Mouse (Mus musculus): ENCODE results near the gene Fbh1. TPM values are rescaled to one million over a fixed set of nuclear protein-coding genes. Genes with fewer than 3 reads are reported as not detected.
A peak's percentile ranks its signal among the peaks of the same experiment; 100 is the strongest.

Fbh1 gene
- polyA plus RNA-seq, 1 experiment from 2014 or later: 147 TPM

- ATAC-seq (ENCODE audit: low read depth) (no peak), DNase-seq (ENCODE audit: low spot score) (no peak)
- WGBS: 91% methylated on average over 6 of the region's 6 CpGs
- Histone ChIP-seq H3K4me3 (ENCODE audit: low read depth, low read length) (no peak overlapping the region), H3K4me2 (ENCODE audit: low read depth, low read length) (no peak overlapping the region), H3K9ac (ENCODE audit: low read depth, low read length) (no peak overlapping the region), H3K4me1 (ENCODE audit: control insufficient read depth, insufficient read depth, low read length) (no peaks in the 10 kb centered on the region), H3K27me3 (replicated peaks; ENCODE audit: control insufficient read depth, insufficient read depth, low read length) (no peaks in the 10 kb centered on the region), H3K9me3 (ENCODE audit: control insufficient read depth, low read length) (no peaks in the 10 kb centered on the region), H3K36me3 (ENCODE audit: control insufficient read depth, insufficient read depth, low read length) (peaks cover 12% of the 10 kb centered on the region), H3K27ac (replicated peaks; ENCODE audit: low read depth, low read length) (no peak overlapping the region)
These were observed 41.5 kb downstream of the Fbh1 start for GRCm38 (mm10) chr2:11735853-11736252.

- Histone ChIP-seq H3K4me2 (ENCODE audit: low read depth, low read length) (no peak overlapping the region), H3K4me3 (ENCODE audit: low read depth, low read length) (no peak overlapping the region), H3K9ac (ENCODE audit: low read depth, low read length) (no peak overlapping the region), H3K27ac (replicated peaks; ENCODE audit: low read depth, low read length) (no peak overlapping the region), H3K27me3 (replicated peaks; ENCODE audit: control insufficient read depth, insufficient read depth, low read length) (no peaks in the 10 kb centered on the region), H3K4me1 (ENCODE audit: control insufficient read depth, insufficient read depth, low read length) (no peaks in the 10 kb centered on the region), H3K36me3 (ENCODE audit: control insufficient read depth, insufficient read depth, low read length) (no peaks in the 10 kb centered on the region), H3K9me3 (ENCODE audit: control insufficient read depth, low read length) (no peaks in the 10 kb centered on the region)
- ATAC-seq (ENCODE audit: low read depth): no peak
- no peak for DNase-seq (ENCODE audit: low spot score)
- WGBS: 62% methylated on average over 5 of the region's 5 CpGs
These were observed 44.4 kb downstream of the Fbh1 start for GRCm38 (mm10) chr2:11732978-11733377.

- Histone ChIP-seq H3K27me3 (replicated peaks; ENCODE audit: control insufficient read depth, insufficient read depth, low read length) (no peaks in the 10 kb centered on the region), H3K9me3 (ENCODE audit: control insufficient read depth, low read length) (no peaks in the 10 kb centered on the region), H3K4me2 (ENCODE audit: low read depth, low read length) (no peak overlapping the region), H3K4me1 (ENCODE audit: control insufficient read depth, insufficient read depth, low read length) (no peaks in the 10 kb centered on the region), H3K9ac (ENCODE audit: low read depth, low read length) (no peak overlapping the region), H3K4me3 (ENCODE audit: low read depth, low read length) (no peak overlapping the region), H3K27ac (replicated peaks; ENCODE audit: low read depth, low read length) (no peak overlapping the region), H3K36me3 (ENCODE audit: control insufficient read depth, insufficient read depth, low read length) (no peaks in the 10 kb centered on the region)
- WGBS: 51% methylated on average over 3 of the region's 3 CpGs
- ATAC-seq (ENCODE audit: low read depth) (no peak), DNase-seq (ENCODE audit: low spot score) (peak; percentile 42)
These were observed 48.3 kb downstream of the Fbh1 start for GRCm38 (mm10) chr2:11729091-11729490.

GRCm38 (mm10) chr2:11727574-11727973 lies 49.8 kb downstream of the Fbh1 start:
- 90% methylated on average over 5 of the region's 5 CpGs for WGBS
- Histone ChIP-seq H3K36me3 (ENCODE audit: control insufficient read depth, insufficient read depth, low read length) (no peaks in the 10 kb centered on the region), H3K27ac (replicated peaks; ENCODE audit: low read depth, low read length) (no peak overlapping the region), H3K4me3 (ENCODE audit: low read depth, low read length) (no peak overlapping the region), H3K9ac (ENCODE audit: low read depth, low read length) (no peak overlapping the region), H3K9me3 (ENCODE audit: control insufficient read depth, low read length) (no peaks in the 10 kb centered on the region), H3K4me1 (ENCODE audit: control insufficient read depth, insufficient read depth, low read length) (no peaks in the 10 kb centered on the region), H3K4me2 (ENCODE audit: low read depth, low read length) (no peak overlapping the region), H3K27me3 (replicated peaks; ENCODE audit: control insufficient read depth, insufficient read depth, low read length) (no peaks in the 10 kb centered on the region)
- DNase-seq (ENCODE audit: low spot score): no peak
- no peak for ATAC-seq (ENCODE audit: low read depth)

- Histone ChIP-seq H3K27ac (replicated peaks; ENCODE audit: low read depth, low read length) (no peak overlapping the region), H3K4me2 (ENCODE audit: low read depth, low read length) (no peak overlapping the region), H3K9ac (ENCODE audit: low read depth, low read length) (no peak overlapping the region), H3K4me3 (ENCODE audit: low read depth, low read length) (no peak overlapping the region), H3K36me3 (ENCODE audit: control insufficient read depth, insufficient read depth, low read length) (no peaks in the 10 kb centered on the region), H3K4me1 (ENCODE audit: control insufficient read depth, insufficient read depth, low read length) (no peaks in the 10 kb centered on the region), H3K27me3 (replicated peaks; ENCODE audit: control insufficient read depth, insufficient read depth, low read length) (no peaks in the 10 kb centered on the region), H3K9me3 (ENCODE audit: control insufficient read depth, low read length) (no peaks in the 10 kb centered on the region)
- ATAC-seq (ENCODE audit: low read depth) (no peak), DNase-seq (ENCODE audit: low spot score) (no peak)
- 81% methylated on average over 9 of the region's 9 CpGs for WGBS
These were observed 54.8 kb downstream of the Fbh1 start for GRCm38 (mm10) chr2:11722564-11722963.

- no peak for ATAC-seq (ENCODE audit: low read depth)
- H3K4me2 ChIP-seq (ENCODE audit: low read depth, low read length): no peak overlapping the region
- H3K4me1 ChIP-seq (ENCODE audit: control insufficient read depth, insufficient read depth, low read length): no peaks in the 10 kb centered on the region
- H3K9ac ChIP-seq (ENCODE audit: low read depth, low read length): no peak overlapping the region
- H3K27ac ChIP-seq (replicated peaks; ENCODE audit: low read depth, low read length): no peak overlapping the region
- no peak overlapping the region for H3K4me3 ChIP-seq (ENCODE audit: low read depth, low read length)
- WGBS: 90% methylated on average over 2 of the region's 2 CpGs
- H3K9me3 ChIP-seq (ENCODE audit: control insufficient read depth, low read length): no peaks in the 10 kb centered on the region
- DNase-seq (ENCODE audit: low spot score): no peak
- no peaks in the 10 kb centered on the region for H3K27me3 ChIP-seq (replicated peaks; ENCODE audit: control insufficient read depth, insufficient read depth, low read length)
- no peaks in the 10 kb centered on the region for H3K36me3 ChIP-seq (ENCODE audit: control insufficient read depth, insufficient read depth, low read length)
These were observed 58.8 kb downstream of the Fbh1 start for GRCm38 (mm10) chr2:11718573-11718972.

GRCm38 (mm10) chr2:11714535-11714934 lies 62.8 kb downstream of the Fbh1 start:
- H3K4me1 ChIP-seq (ENCODE audit: control insufficient read depth, insufficient read depth, low read length): no peaks in the 10 kb centered on the region
- no peaks in the 10 kb centered on the region for H3K36me3 ChIP-seq (ENCODE audit: control insufficient read depth, insufficient read depth, low read length)
- H3K9me3 ChIP-seq (ENCODE audit: control insufficient read depth, low read length): no peaks in the 10 kb centered on the region
- no peak for ATAC-seq (ENCODE audit: low read depth)
- H3K4me3 ChIP-seq (ENCODE audit: low read depth, low read length): no peak overlapping the region
- 72% methylated on average over 4 of the region's 4 CpGs for WGBS
- no peak overlapping the region for H3K27ac ChIP-seq (replicated peaks; ENCODE audit: low read depth, low read length)
- H3K9ac ChIP-seq (ENCODE audit: low read depth, low read length): no peak overlapping the region
- no peak for DNase-seq (ENCODE audit: low spot score)
- no peaks in the 10 kb centered on the region for H3K27me3 ChIP-seq (replicated peaks; ENCODE audit: control insufficient read depth, insufficient read depth, low read length)
- H3K4me2 ChIP-seq (ENCODE audit: low read depth, low read length): no peak overlapping the region

GRCm38 (mm10) chr2:11713021-11713420 lies 64.4 kb downstream of the Fbh1 start:
- Histone ChIP-seq H3K4me3 (ENCODE audit: low read depth, low read length) (no peak overlapping the region), H3K27me3 (replicated peaks; ENCODE audit: control insufficient read depth, insufficient read depth, low read length) (peaks cover 4% of the 10 kb centered on the region), H3K9ac (ENCODE audit: low read depth, low read length) (no peak overlapping the region), H3K4me1 (ENCODE audit: control insufficient read depth, insufficient read depth, low read length) (no peaks in the 10 kb centered on the region), H3K9me3 (ENCODE audit: control insufficient read depth, low read length) (no peaks in the 10 kb centered on the region), H3K36me3 (ENCODE audit: control insufficient read depth, insufficient read depth, low read length) (no peaks in the 10 kb centered on the region), H3K4me2 (ENCODE audit: low read depth, low read length) (no peak overlapping the region), H3K27ac (replicated peaks; ENCODE audit: low read depth, low read length) (no peak overlapping the region)
- DNase-seq (ENCODE audit: low spot score): no peak
- 64% methylated on average over 3 of the region's 3 CpGs for WGBS
- no peak for ATAC-seq (ENCODE audit: low read depth)

GRCm38 (mm10) chr2:11712483-11712990 lies 64.8 kb downstream of the Fbh1 start:
- Histone ChIP-seq H3K9ac (ENCODE audit: low read depth, low read length) (no peak overlapping the region), H3K27me3 (replicated peaks; ENCODE audit: control insufficient read depth, insufficient read depth, low read length) (peaks cover 4% of the 10 kb centered on the region), H3K4me1 (ENCODE audit: control insufficient read depth, insufficient read depth, low read length) (no peaks in the 10 kb centered on the region), H3K9me3 (ENCODE audit: control insufficient read depth, low read length) (no peaks in the 10 kb centered on the region), H3K4me2 (ENCODE audit: low read depth, low read length) (no peak overlapping the region), H3K36me3 (ENCODE audit: control insufficient read depth, insufficient read depth, low read length) (no peaks in the 10 kb centered on the region), H3K27ac (replicated peaks; ENCODE audit: low read depth, low read length) (no peak overlapping the region), H3K4me3 (ENCODE audit: low read depth, low read length) (no peak overlapping the region)
- WGBS: 78% methylated on average over 6 of the region's 6 CpGs
- ATAC-seq (ENCODE audit: low read depth) (no peak), DNase-seq (ENCODE audit: low spot score) (no peak)
